Mouse (Mus musculus) subcutaneous adipose tissue, adult 2 months (tissue): Measurements from ENCODE around the gene Lrp6. TPM values are rescaled to one million over a fixed set of nuclear protein-coding genes. Genes with fewer than 3 reads are reported as not detected.

Experiments used
- polyA plus RNA-seq: library from polyadenylated mRNA; depleted of rRNA; stranded (reverse); fragments of >200 nt; gene quantifications from 2 replicates; pipeline ENCODE4 v1.2.3, GENCODE M21; 2012; ENCODE audit warnings: low replicate concordance; rRNA removed

Lrp6 gene
- 31.3 and 36.1 TPM in 2 replicates for polyA plus RNA-seq

GRCm38 (mm10) chr6:134566818-134567485 is at the start of gene Lrp6:
Gene Lrp6 (minus strand): TSS chr6:134566965.

Other genes with a start within 250 kb of the Lrp6 start
- gene Bcl2l14, start 170.6 kb downstream of the Lrp6 start, polyA plus RNA-seq, result 1.4 TPM in 1 of 2 replicates, not detected in the other
- gene Mansc1, start 65.5 kb upstream of the Lrp6 start, polyA plus RNA-seq, result 7.6 and 11.6 TPM in 2 replicates
- gene Borcs5, start 72.5 kb upstream of the Lrp6 start, polyA plus RNA-seq, result 15.2 and 16.3 TPM in 2 replicates
- gene Dusp16, start 225.7 kb upstream of the Lrp6 start, polyA plus RNA-seq, result 10.2 and 20.2 TPM in 2 replicates